Mouse (Mus musculus): ENCODE data around the gene Haus6.
"Not testable (repeated sequence)": the region's sequence is repeated elsewhere in the genome, so short reads cannot be mapped to it uniquely, and the experiment has no call there.

DNA sequence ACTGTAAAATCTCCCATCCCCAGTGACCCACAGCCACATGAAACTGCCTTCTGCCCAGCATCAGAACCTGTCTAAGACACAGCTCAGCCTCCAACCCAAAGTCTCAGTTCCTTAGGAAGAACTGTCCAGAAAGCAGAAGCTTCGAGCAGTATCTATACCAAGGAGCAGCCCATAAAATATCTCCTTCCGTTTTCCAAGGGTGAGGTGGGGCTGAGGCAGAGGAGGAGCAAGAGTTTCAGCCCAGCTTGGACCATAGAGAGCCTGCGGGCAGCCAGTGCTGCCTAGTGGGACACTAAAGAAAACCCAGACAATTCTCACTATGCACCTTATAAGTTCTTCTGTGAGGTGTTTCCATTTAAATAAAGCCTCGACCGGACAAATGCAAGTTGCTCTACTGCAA, 20.7 kb upstream of the Haus6 start:
- TF ChIP-seq MAX (IDR thresholded peaks at IDR 0.05; ENCODE audit: low read length); CTCF (conservative IDR thresholded peaks at IDR 0.05 in 1 of 2, IDR thresholded peaks at IDR 0.05 in 1 of 2; ENCODE audit: low read depth in 2 of 2, low read length in 2 of 2); POLR2A (IDR thresholded peaks at IDR 0.05; ENCODE audit: low read depth, low read length); USF1 (IDR thresholded peaks at IDR 0.05; ENCODE audit: low read depth, low read length); CHD2 (IDR thresholded peaks at IDR 0.05; ENCODE audit: low read length); TBP (conservative IDR thresholded peaks at IDR 0.05; ENCODE audit: low read depth, low read length); PAX5 (IDR thresholded peaks at IDR 0.05; ENCODE audit: low read length); EP300 (IDR thresholded peaks at IDR 0.05; ENCODE audit: low read length); ZNF384 (IDR thresholded peaks at IDR 0.05; ENCODE audit: low read depth, low read length); BHLHE40 (IDR thresholded peaks at IDR 0.05; ENCODE audit: low read depth, low read length); POLR2AphosphoS2 (IDR thresholded peaks at IDR 0.05; ENCODE audit: low read depth, low read length); GABPA (IDR thresholded peaks at IDR 0.05; ENCODE audit: insufficient replicate concordance, low read depth, low read length): not testable (repeated sequence)

All from CH12.LX (cell line).